Mouse (Mus musculus) E14TG2a.4 (cell line): ENCODE data around the gene Nkiras1.

Source experiments
- CTCF ChIP-seq: conservative IDR thresholded peaks from 2 replicates; pipeline ENCODE4 v1.5.1; 2014; ENCODE audit warnings: low read length
- POU5F1 ChIP-seq: IDR thresholded peaks from 2 replicates; pipeline ENCODE4 v1.6.1; 2014; ENCODE audit warnings: low read length, borderline replicate concordance

DNA sequence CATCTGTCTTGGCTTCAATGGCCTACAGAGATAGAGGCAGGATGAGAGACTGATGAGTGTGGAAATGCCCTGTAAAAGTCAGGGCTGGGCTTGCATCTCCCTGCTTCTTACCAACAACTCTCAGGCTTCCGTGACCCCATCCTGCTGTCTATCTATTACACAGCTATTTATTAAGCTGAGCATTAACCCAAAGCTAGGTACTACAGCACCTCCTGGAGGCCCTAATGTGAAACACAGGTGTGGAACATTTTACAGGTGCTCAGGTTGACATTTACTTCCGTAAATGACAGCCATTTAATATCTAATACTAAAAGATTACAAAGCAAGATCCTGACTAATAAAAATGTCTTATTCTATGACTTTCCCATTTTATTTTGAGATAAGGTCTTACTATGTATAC lies 29.7 kb downstream of the Nkiras1 start:
- TF ChIP-seq CTCF (peak; percentile 56), POU5F1 (no peak)
